Mouse (Mus musculus) forebrain, embryonic 14.5 days (tissue): Measurements from ENCODE around the gene 4930578G10Rik. TPM values are rescaled to one million over a fixed set of nuclear protein-coding genes. Genes with fewer than 3 reads are reported as not detected.
"Not testable (repeated sequence)": the region's sequence is repeated elsewhere in the genome, so short reads cannot be mapped to it uniquely, and the experiment has no call there.

Experiments used
- ATAC-seq: fragments of 200-750 bp; cut with Nextera tagmentation; 2 replicates; pipeline ENCODE4 v1.8.0; 2017; ENCODE audit warnings: mild to moderate bottlenecking, moderate library complexity
- DNase-seq: peaks from one replicate; pipeline ENCODE4 v3.0.0-alpha.2; 2015; ENCODE audit warnings: low spot score
- H3K27ac ChIP-seq: fragments of 300-500 bp; sonication (generic); 2 replicates; pipeline ENCODE4 v1.5.1; 2014; ENCODE audit warnings: low read depth, mild to moderate bottlenecking, control low read depth, low read length, moderate library complexity
- H3K27me3 ChIP-seq: fragments of 300-500 bp; sonication (generic); replicated peaks from 2 replicates; pipeline ENCODE4 v1.6.1; 2014; ENCODE audit warnings: low read length, control low read depth, mixed read lengths; ENCODE audit not compliant: control insufficient read depth, insufficient read depth
- H3K36me3 ChIP-seq: fragments of 300-500 bp; sonication (generic); 2 replicates; pipeline ENCODE4 v1.6.1; 2014; ENCODE audit warnings: low read length, control low read depth; ENCODE audit not compliant: control insufficient read depth, insufficient read depth
- H3K4me1 ChIP-seq: fragments of 300-500 bp; sonication (generic); 2 replicates; pipeline ENCODE4 v1.6.1; 2014; ENCODE audit warnings: antibody characterized with exemption, low read length, control low read depth; ENCODE audit not compliant: control insufficient read depth, insufficient read depth
- H3K4me2 ChIP-seq: fragments of 300-500 bp; sonication (generic); 2 replicates; pipeline ENCODE4 v1.6.1; 2014; ENCODE audit warnings: mild to moderate bottlenecking, control low read depth, low read length
- H3K4me3 ChIP-seq: fragments of 300-500 bp; sonication (generic); 2 replicates; pipeline ENCODE4 v1.5.1; 2014; ENCODE audit warnings: low read depth, low read length, control low read depth
- H3K9ac ChIP-seq: fragments of 300-500 bp; sonication (generic); 2 replicates; pipeline ENCODE4 v1.6.1; 2014; ENCODE audit warnings: mild to moderate bottlenecking, low read length, control low read depth, moderate library complexity
- H3K9me3 ChIP-seq: fragments of 300-500 bp; sonication (generic); replicated peaks from 2 replicates; pipeline ENCODE4 v1.6.1; 2016; ENCODE audit warnings: low read length, control low read depth, mixed read lengths; ENCODE audit not compliant: control insufficient read depth
- WGBS: fragments of 180-500 bp; shearing (Covaris S2); extraction: QIAGEN DNeasy Blood & Tissue Kit; methylation state at CpG from one replicate; pipeline ENCODE4 v1.1.7; 2014; 5-methylcytosine and 5-hydroxymethylcytosine counted together
- polyA plus RNA-seq: library from polyadenylated mRNA; unstranded; fragments of >200 nt; fragmentation: Nextera tagmentation; extraction: Ambion mirVana; gene quantifications from 2 replicates; pipeline ENCODE4 v1.2.1, GENCODE M21; 2014

Gene 4930578G10Rik
- polyA plus RNA-seq = 0.51 and 0.52 TPM in 2 replicates

DNA sequence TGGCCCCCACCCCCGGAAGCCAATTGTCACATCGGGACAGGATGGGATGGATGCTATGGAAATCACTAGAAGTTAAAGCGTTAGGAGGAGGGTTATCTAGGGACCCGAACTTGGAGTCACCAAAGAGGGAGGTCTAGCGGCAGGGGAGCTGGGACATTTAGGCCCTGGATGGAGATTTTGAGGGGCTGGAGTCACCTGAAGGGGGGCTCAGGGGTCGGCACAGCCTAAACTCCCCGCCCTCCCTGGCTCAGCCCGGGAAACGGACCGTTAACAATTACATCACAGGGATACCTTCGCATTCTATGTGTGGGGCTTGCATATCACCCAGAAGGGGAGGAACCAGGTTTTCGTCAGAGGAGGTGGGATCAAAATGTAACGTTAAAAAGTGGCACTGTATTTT, at the start of gene 4930578G10Rik:
Gene 4930578G10Rik (plus strand): TSS at position 301 of the 400 bp plus-strand sequence.
- not testable (repeated sequence) for H3K27me3 ChIP-seq, H3K36me3 ChIP-seq, H3K27ac ChIP-seq, H3K4me2 ChIP-seq, H3K4me1 ChIP-seq, DNase-seq, H3K4me3 ChIP-seq, ATAC-seq, H3K9me3 ChIP-seq, H3K9ac ChIP-seq
- no CpG with 5 or more reads among the region's 13 CpGs for WGBS

DNA sequence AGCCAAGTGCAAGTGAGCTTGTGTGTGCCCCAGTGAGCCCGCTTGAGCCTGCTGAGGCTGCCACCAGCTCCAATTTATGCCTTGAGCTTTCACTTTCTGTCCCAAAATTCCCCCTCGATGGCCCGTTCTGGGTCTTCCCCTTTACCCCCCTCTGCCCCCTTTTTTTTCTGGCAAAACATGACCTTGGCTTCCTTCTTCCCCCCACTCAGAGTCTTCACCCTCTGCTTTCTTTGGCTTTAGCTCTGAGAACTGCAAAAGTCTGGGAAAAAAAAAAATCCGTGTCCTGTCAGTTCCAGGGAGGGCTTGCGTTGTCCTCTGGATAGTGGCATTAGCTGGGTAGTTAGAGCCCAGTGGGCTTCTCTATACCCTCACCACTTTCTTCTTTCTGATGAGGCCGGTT, 21.1 kb downstream of the 4930578G10Rik start, which contains the start of gene Ccl19:
Gene Ccl19 (minus strand): TSS at position 101 of the 400 bp plus-strand sequence.
- H3K36me3 ChIP-seq, H3K9ac ChIP-seq, H3K27ac ChIP-seq, H3K27me3 ChIP-seq, ATAC-seq, H3K4me2 ChIP-seq, H3K4me1 ChIP-seq, H3K4me3 ChIP-seq, H3K9me3 ChIP-seq, DNase-seq: not testable (repeated sequence)
- no CpG with 5 or more reads among the region's 6 CpGs for WGBS

DNA sequence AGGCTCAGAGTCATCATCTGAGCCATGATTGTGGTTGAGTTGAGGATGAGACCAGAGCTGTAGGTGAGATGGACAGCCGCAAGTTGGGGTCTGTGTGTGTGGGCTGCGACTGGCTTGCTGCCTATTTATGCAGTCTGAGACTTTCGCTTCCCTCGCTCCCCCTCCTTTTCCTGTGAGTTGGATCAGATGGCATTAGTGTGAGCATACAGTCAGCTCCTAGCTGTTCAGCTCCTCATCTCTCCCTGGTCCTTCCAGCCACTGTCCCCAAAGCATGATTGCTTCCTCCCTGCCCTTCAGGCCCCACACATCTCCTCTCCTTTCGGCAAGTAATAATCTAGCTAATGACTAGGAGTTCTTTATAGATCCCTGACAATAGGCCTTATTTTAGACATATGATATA, 38.5 kb downstream of the 4930578G10Rik start, which contains the start of gene Ccl21a:
Gene Ccl21a (minus strand): TSS at position 101 of the 400 bp plus-strand sequence.
- not testable (repeated sequence) for H3K9me3 ChIP-seq, H3K36me3 ChIP-seq, H3K4me3 ChIP-seq, H3K4me1 ChIP-seq, ATAC-seq, H3K27ac ChIP-seq, H3K27me3 ChIP-seq, H3K9ac ChIP-seq, DNase-seq, H3K4me2 ChIP-seq
- WGBS = no CpG with 5 or more reads among the region's 5 CpGs

DNA sequence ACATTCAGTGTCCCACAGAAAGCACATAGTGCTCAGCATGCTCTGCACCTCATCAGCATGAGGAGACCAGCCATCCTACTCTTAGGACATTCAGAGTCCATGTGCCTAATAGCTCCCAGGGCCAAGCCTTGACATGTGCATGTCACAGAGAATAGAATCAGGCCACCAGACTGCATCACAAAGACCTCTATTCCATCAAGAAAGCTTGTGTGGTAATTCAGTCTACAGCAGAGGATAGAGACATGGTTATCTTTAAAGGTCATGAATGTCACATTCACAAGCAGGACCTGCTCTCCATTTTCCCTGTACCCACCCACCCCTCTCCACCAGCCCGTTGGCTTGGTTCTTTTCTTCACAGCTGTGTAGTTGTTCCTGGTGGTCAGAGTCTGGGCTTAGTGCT, 118.4 kb downstream of the 4930578G10Rik start, which contains the start of gene Fam205a1:
Gene Fam205a1 (minus strand): TSS at position 101 of the 400 bp plus-strand sequence.
- ATAC-seq, H3K9me3 ChIP-seq, H3K9ac ChIP-seq, H3K27ac ChIP-seq, H3K4me1 ChIP-seq, H3K4me3 ChIP-seq, H3K4me2 ChIP-seq, H3K27me3 ChIP-seq, H3K36me3 ChIP-seq, DNase-seq: not testable (repeated sequence)
- 100% methylated on average over 1 of the region's 1 CpGs for WGBS

DNA sequence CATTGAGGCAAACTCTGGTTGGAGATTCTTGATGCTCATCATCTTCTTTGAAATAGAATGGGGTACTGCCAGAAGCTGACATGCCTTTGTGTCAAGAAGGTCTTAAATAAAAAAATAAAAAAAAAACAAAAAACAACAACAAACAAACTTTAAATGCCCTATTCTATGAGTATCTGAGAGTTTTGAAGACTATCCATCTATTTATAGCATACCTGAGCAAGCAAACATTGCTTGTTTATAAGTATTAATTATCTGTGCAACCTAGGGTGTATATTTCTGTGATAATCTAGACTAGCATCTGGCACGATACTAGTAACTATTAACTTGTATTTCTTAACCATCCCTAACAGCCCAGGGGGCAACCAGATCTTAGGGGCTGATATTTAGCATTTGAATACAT, 121.3 kb downstream of the 4930578G10Rik start, which contains the start of gene Gm12394:
Gene Gm12394 (minus strand): TSS at position 101 of the 400 bp plus-strand sequence.
- H3K9ac ChIP-seq, H3K9me3 ChIP-seq, H3K27ac ChIP-seq, H3K4me1 ChIP-seq, ATAC-seq, H3K27me3 ChIP-seq, H3K4me2 ChIP-seq, H3K36me3 ChIP-seq, H3K4me3 ChIP-seq, DNase-seq: not testable (repeated sequence)
- 73% methylated on average over 1 of the region's 1 CpGs for WGBS

DNA sequence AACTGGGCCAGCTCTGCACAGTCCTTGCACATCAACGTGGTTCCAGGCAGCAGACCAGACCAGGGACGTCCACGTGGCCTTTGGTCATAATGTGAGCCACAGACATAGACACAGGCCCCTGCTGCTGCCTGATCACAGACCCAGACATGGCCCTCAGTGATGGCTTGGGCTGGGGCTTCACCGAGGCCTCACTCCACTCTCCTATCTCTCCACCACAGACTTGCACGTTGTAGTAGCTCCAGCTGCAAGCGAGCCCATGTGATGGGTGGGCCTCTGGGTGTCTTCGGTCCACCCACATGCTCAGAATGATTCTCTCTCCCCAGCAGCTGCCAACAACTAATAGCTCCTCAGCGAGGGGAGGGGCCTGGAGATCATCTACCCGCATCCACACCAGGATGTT, 125.1 kb downstream of the 4930578G10Rik start:
- H3K4me1 ChIP-seq, H3K9ac ChIP-seq, H3K27ac ChIP-seq, H3K4me2 ChIP-seq, ATAC-seq, H3K4me3 ChIP-seq, H3K9me3 ChIP-seq, H3K36me3 ChIP-seq, DNase-seq, H3K27me3 ChIP-seq: not testable (repeated sequence)
- WGBS = 84% methylated on average over 9 of the region's 9 CpGs

DNA sequence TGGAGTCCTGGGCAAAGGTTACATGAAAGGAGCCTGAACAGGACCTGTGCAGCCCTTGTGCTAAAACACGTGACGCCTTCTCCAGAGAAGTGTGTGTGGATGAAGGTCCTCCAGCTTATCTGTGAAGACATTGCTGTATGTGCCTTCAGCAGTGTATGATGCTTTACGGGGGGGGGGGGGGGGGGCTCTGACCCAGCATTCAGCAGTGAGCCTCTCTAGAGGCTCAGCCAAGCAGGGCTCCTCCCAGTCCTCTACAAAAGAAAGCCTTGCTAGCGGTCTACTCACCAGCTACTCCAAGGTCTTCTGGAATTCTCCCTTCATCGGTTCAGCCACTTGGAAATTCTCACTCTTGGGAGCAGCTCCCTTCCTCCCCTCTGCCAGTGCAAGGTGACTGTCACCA, 128.1 kb downstream of the 4930578G10Rik start:
- H3K36me3 ChIP-seq, H3K4me2 ChIP-seq, H3K9ac ChIP-seq, H3K27me3 ChIP-seq, H3K4me1 ChIP-seq, DNase-seq, H3K27ac ChIP-seq, H3K9me3 ChIP-seq, ATAC-seq, H3K4me3 ChIP-seq: not testable (repeated sequence)
- 84% methylated on average over 5 of the region's 5 CpGs for WGBS

DNA sequence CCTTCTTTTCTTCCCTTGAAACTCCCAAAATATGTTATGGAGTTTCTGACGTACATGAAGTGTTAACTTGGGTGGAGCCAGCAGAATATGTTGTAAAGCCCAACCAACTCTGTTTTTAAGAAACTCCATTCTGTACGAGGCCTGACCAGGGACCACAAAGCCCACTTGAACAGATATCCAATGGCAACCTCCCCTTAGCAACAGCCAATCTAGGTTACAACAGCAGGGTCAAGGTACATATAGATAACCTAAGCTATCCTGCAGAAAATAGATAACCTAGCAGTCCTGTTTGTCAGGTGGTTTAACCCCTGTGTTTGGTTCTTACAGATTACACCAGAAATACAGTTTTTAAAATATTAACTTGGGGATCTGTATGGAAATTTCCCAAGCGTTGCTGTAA, 132.0 kb downstream of the 4930578G10Rik start:
- Histone ChIP-seq H3K4me1 (no peaks in the 10 kb centered on the region), H3K27ac (no peak overlapping the region), H3K4me2 (no peak overlapping the region), H3K36me3 (no peaks in the 10 kb centered on the region), H3K27me3 (no peaks in the 10 kb centered on the region), H3K9ac (no peak overlapping the region), H3K9me3 (no peaks in the 10 kb centered on the region), H3K4me3 (no peak overlapping the region)
- DNase-seq (no peak), ATAC-seq (no peak)
- 75% methylated on average over 3 of the region's 3 CpGs for WGBS

DNA sequence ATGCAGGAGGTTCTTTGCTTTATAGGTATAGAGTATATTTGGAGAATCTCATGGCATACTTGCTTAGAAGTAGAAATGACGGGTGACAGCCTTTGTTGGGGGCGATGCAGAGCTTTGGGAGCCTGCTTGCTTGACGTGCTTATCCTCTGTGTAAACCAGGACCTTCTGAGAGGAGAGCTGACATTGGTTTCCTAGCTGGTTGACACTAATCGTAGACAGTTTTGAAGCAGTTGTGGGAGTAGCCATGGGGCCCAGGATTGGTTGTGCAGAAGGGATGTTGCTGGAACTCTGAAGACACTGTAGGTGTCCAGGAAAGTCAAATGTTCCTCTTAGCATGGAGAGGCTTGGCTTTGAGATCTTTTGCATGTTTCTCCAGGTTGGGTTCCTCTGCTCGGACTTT, 132.8 kb downstream of the 4930578G10Rik start:
- no peaks in the 10 kb centered on the region for H3K36me3 ChIP-seq
- H3K9ac ChIP-seq = no peak overlapping the region
- DNase-seq (no peak), ATAC-seq (no peak)
- no peak overlapping the region for H3K4me3 ChIP-seq
- no peak overlapping the region for H3K27ac ChIP-seq
- no peaks in the 10 kb centered on the region for H3K4me1 ChIP-seq
- no peaks in the 10 kb centered on the region for H3K27me3 ChIP-seq
- H3K9me3 ChIP-seq = no peaks in the 10 kb centered on the region
- H3K4me2 ChIP-seq = no peak overlapping the region
- 90% methylated on average over 5 of the region's 5 CpGs for WGBS
